23 mouse cellular contexts compared by ENCODE assay signal in the genomic region with DNA sequence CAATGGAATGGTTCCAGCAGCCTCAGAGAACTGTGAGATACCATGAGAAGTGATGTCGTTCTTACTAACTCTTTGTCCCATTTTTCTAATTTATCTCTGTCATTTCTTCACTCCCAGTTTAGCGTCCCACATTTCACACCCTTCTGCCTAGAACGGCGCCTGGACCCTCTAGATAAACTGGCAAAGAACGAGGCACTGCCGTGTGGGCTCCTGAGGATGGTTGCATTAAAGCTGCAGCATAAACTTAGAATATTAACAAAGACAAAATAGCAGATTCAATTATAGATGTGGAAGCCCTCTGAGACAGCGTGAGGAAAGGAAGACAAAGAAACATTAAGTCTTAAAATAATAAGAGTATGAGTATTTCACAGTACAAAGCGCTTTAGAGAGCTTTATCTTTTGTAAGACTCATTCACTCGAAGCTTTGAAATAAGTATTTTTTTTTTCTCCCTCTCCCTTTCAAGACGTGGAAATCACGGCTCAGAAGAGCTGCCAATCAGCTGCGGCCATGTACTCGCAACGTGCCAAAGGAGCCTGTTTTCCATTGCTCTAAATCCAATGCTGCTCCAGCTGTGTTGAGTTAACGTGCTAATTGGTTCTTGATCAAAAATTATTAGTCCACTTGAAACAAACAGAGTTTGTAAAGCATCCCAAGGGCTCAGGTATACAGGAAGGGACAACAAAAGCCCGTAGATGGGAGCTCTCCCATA. TPM values are rescaled to one million over a fixed set of nuclear protein-coding genes. Genes with fewer than 3 reads are reported as not detected.
DNase-seq lines count a peak whose midpoint lies in the region; ATAC-seq and TF ChIP-seq lines count a peak whose summit lies in the region.
"Had no signal": no experiment of that assay in that cellular context is flagged by ENCODE, and none has a peak within 500 bp of the region (broad histone marks: within the 10 kb centered on the region; RNA-seq: fewer than 3 reads in every experiment).

No protein-coding gene starts in this region.

- TF ChIP-seq CTCF in hindbrain, postnatal 0 days (IDR thresholded peaks at IDR 0.05; ENCODE audit: low read depth): no peak
- TF ChIP-seq CTCF in brain, embryonic 14.5 days (IDR thresholded peaks at IDR 0.05; ENCODE audit: borderline replicate concordance, extremely low read depth, insufficient read depth, insufficient read length): no peak

- H3K36me3 ChIP-seq in forebrain, embryonic 11.5 days (ENCODE audit: control insufficient read depth, insufficient read depth, low read length): no peaks in the 10 kb centered on the region
- no peaks in the 10 kb centered on the region for H3K36me3 ChIP-seq in forebrain, embryonic 12.5 days (replicated peaks)
- no peaks in the 10 kb centered on the region for H3K36me3 ChIP-seq in hindbrain, postnatal 0 days (ENCODE audit: insufficient read depth, low read length)
- no peaks in the 10 kb centered on the region for H3K36me3 ChIP-seq in hindbrain, embryonic 11.5 days (ENCODE audit: control insufficient read depth, insufficient read depth, low read length)
- H3K36me3 ChIP-seq in midbrain, embryonic 15.5 days (replicated peaks): no peaks in the 10 kb centered on the region
- H3K36me3 ChIP-seq: heart, embryonic 12.5 days; neural tube, embryonic 15.5 days; stomach, embryonic 15.5 days had no signal

- no peak overlapping the region for H3K9ac ChIP-seq in forebrain, embryonic 11.5 days (ENCODE audit: low read length)
- no peak overlapping the region for H3K9ac ChIP-seq in forebrain, embryonic 12.5 days
- no peak overlapping the region for H3K9ac ChIP-seq in hindbrain, postnatal 0 days (replicated peaks; ENCODE audit: low read length)
- no peak overlapping the region for H3K9ac ChIP-seq in hindbrain, embryonic 11.5 days (ENCODE audit: low read depth, low read length)
- H3K9ac ChIP-seq in midbrain, embryonic 15.5 days: no peak overlapping the region
- H3K9ac ChIP-seq: heart, embryonic 12.5 days; neural tube, embryonic 15.5 days; stomach, embryonic 15.5 days had no signal

- no peak overlapping the region for H3K4me3 ChIP-seq in forebrain, embryonic 11.5 days (ENCODE audit: low read depth, low read length)
- no peak overlapping the region for H3K4me3 ChIP-seq in forebrain, embryonic 12.5 days (replicated peaks)
- no peak overlapping the region for H3K4me3 ChIP-seq in hindbrain, postnatal 0 days (ENCODE audit: low read length)
- no peak overlapping the region for H3K4me3 ChIP-seq in hindbrain, embryonic 11.5 days (ENCODE audit: low read depth, low read length)
- no peak overlapping the region for H3K4me3 ChIP-seq in midbrain, embryonic 15.5 days
- H3K4me3 ChIP-seq: heart, embryonic 12.5 days; neural tube, embryonic 15.5 days; stomach, embryonic 15.5 days had no signal

- TF ChIP-seq POLR2A in brain, embryonic 14.5 days (IDR thresholded peaks at IDR 0.05; ENCODE audit: borderline replicate concordance, extremely low read depth, insufficient read depth, insufficient read length, poor library complexity, severe bottlenecking): no peak

- peak; percentile 53 for DNase-seq in forebrain, embryonic 11.5 days (ENCODE audit: low spot score)
- DNase-seq in hindbrain, postnatal 0 days (ENCODE audit: low spot score): no peak
- no peak for DNase-seq in hindbrain, embryonic 11.5 days (ENCODE audit: low spot score)
- peak; percentile 85 for DNase-seq in brain, embryonic 14.5 days (ENCODE audit: low read depth)
- no peak for DNase-seq in kidney, adult 18-20 months
- DNase-seq: adrenal gland, postnatal 10 days; cerebellum, adult 8-10 months; gastrocnemius, postnatal 14 days; heart, adult 18-20 months; heart, postnatal 10 days; kidney, adult 8-10 months; kidney, postnatal 10 days; layer of hippocampus, postnatal 36 days; right cerebral cortex, adult 18-20 months; right cerebral cortex, postnatal 4 days; thymus, postnatal 25 days had no signal

- H3K4me1 ChIP-seq in forebrain, embryonic 11.5 days (replicated peaks; ENCODE audit: control insufficient read depth, insufficient read depth, low read length): no peaks in the 10 kb centered on the region; the same call in 1 of the 2 replicates
- H3K4me1 ChIP-seq in forebrain, embryonic 12.5 days: 0 out of 2 replicates have a peak, but pooled peaks cover 2% of the 10 kb centered on the region
- H3K4me1 ChIP-seq in hindbrain, postnatal 0 days (ENCODE audit: insufficient read depth, low read length): no peaks in the 10 kb centered on the region
- H3K4me1 ChIP-seq in hindbrain, embryonic 11.5 days (replicated peaks; ENCODE audit: control insufficient read depth, insufficient read depth, low read length): no peaks in the 10 kb centered on the region
- H3K4me1 ChIP-seq in midbrain, embryonic 15.5 days: peaks cover 6% of the 10 kb centered on the region; the same call in 1 of the 2 replicates
- H3K4me1 ChIP-seq: stomach, embryonic 15.5 days had no signal

- WGBS in forebrain, embryonic 11.5 days: 54% methylated on average over 16 of the region's 16 CpGs
- WGBS in forebrain, embryonic 12.5 days: 40% methylated on average over 16 of the region's 16 CpGs
- 48% methylated on average over 16 of the region's 16 CpGs for WGBS in hindbrain, postnatal 0 days
- 72% methylated on average over 16 of the region's 16 CpGs for WGBS in hindbrain, embryonic 11.5 days
- 37% methylated on average over 16 of the region's 16 CpGs for WGBS in midbrain, embryonic 15.5 days

- H3K4me2 ChIP-seq in forebrain, embryonic 11.5 days (ENCODE audit: low read depth, low read length, severe bottlenecking): no peak overlapping the region
- H3K4me2 ChIP-seq in forebrain, embryonic 12.5 days: no peak overlapping the region
- peak overlapping the region; percentile 29; the same call in 1 of the 2 replicates for H3K4me2 ChIP-seq in hindbrain, postnatal 0 days (ENCODE audit: low read depth, low read length)
- H3K4me2 ChIP-seq in hindbrain, embryonic 11.5 days (replicated peaks; ENCODE audit: low read depth, low read length): no peak overlapping the region
- H3K4me2 ChIP-seq in midbrain, embryonic 15.5 days: peak overlapping the region; percentile 9
- H3K4me2 ChIP-seq: heart, embryonic 12.5 days; neural tube, embryonic 15.5 days; stomach, embryonic 15.5 days had no signal

- no peak for ATAC-seq in forebrain, embryonic 11.5 days (replicated peaks; ENCODE audit: low FRiP score)
- ATAC-seq in forebrain, embryonic 12.5 days (ENCODE audit: low FRiP score): no peak
- no peak for ATAC-seq in hindbrain, postnatal 0 days
- ATAC-seq in hindbrain, embryonic 11.5 days (ENCODE audit: low FRiP score): no peak
- peak; percentile 69 for ATAC-seq in midbrain, embryonic 15.5 days (replicated peaks)
- ATAC-seq: activated CD4-positive, CD25-positive, alpha-beta regulatory T cell, adult 4 months; lung, postnatal 0 days had no signal

- no peaks in the 10 kb centered on the region for H3K9me3 ChIP-seq in forebrain, embryonic 11.5 days (ENCODE audit: control insufficient read depth, low read length)
- no peaks in the 10 kb centered on the region for H3K9me3 ChIP-seq in forebrain, embryonic 12.5 days
- H3K9me3 ChIP-seq in hindbrain, postnatal 0 days (ENCODE audit: low read length): no peaks in the 10 kb centered on the region
- H3K9me3 ChIP-seq in hindbrain, embryonic 11.5 days (ENCODE audit: control insufficient read depth, low read length): no peaks in the 10 kb centered on the region
- H3K9me3 ChIP-seq in midbrain, embryonic 15.5 days: no peaks in the 10 kb centered on the region
- H3K9me3 ChIP-seq: heart, embryonic 12.5 days; neural tube, embryonic 15.5 days; stomach, embryonic 15.5 days had no signal

- H3K27ac ChIP-seq in forebrain, embryonic 11.5 days (ENCODE audit: low read depth, low read length): no peak overlapping the region
- H3K27ac ChIP-seq in forebrain, embryonic 12.5 days: no peak overlapping the region
- H3K27ac ChIP-seq in hindbrain, postnatal 0 days: no peak overlapping the region
- H3K27ac ChIP-seq in hindbrain, embryonic 11.5 days (ENCODE audit: low read depth, low read length): no peak overlapping the region
- peak overlapping the region; percentile 51 for H3K27ac ChIP-seq in midbrain, embryonic 15.5 days
- H3K27ac ChIP-seq: neural tube, embryonic 15.5 days; stomach, embryonic 15.5 days had no signal

- no peaks in the 10 kb centered on the region for H3K27me3 ChIP-seq in forebrain, embryonic 11.5 days (ENCODE audit: control insufficient read depth, insufficient read depth, low read length)
- H3K27me3 ChIP-seq in forebrain, embryonic 12.5 days: no peaks in the 10 kb centered on the region
- H3K27me3 ChIP-seq in hindbrain, postnatal 0 days (ENCODE audit: insufficient read depth, low read length): no peaks in the 10 kb centered on the region
- H3K27me3 ChIP-seq in hindbrain, embryonic 11.5 days (ENCODE audit: control insufficient read depth, insufficient read depth, low read length): no peaks in the 10 kb centered on the region
- no peaks in the 10 kb centered on the region for H3K27me3 ChIP-seq in midbrain, embryonic 15.5 days (replicated peaks)
- H3K27me3 ChIP-seq: heart, embryonic 12.5 days; neural tube, embryonic 15.5 days; stomach, embryonic 15.5 days had no signal

RNA-seq across cellular contexts. Expression of a gene that starts 19.1 kb away (rescaled TPM):
- 7.3 and 7.4 TPM in 2 replicates for polyA plus RNA-seq in forebrain, embryonic 11.5 days (2014; fragmentation: Nextera tagmentation; extraction: Ambion mirVana)
- 5.9 and 6.2 TPM in 2 replicates for polyA plus RNA-seq in forebrain, embryonic 12.5 days (2016; fragmentation: Nextera tagmentation; extraction: Ambion mirVana)
- total RNA-seq in hindbrain, postnatal 0 days (2014; rRNA removed): 6.5 and 7.9 TPM in 2 replicates
- polyA plus RNA-seq in hindbrain, postnatal 0 days (2015; fragmentation: Nextera tagmentation; extraction: Ambion mirVana): 2.9 and 3.2 TPM in 2 replicates
- polyA plus RNA-seq in hindbrain, embryonic 11.5 days (2014; fragmentation: Nextera tagmentation; extraction: Ambion mirVana): 4.9 and 7.3 TPM in 2 replicates
- 5.4 and 11.1 TPM in 2 replicates for polyA plus RNA-seq in brain, embryonic 14.5 days (2012; rRNA removed)
- 8.0 and 9.8 TPM in 2 replicates for polyA plus RNA-seq in midbrain, embryonic 15.5 days (2015; fragmentation: Nextera tagmentation; extraction: Ambion mirVana)
- polyA plus RNA-seq: activated CD4-positive, CD25-positive, alpha-beta regulatory T cell, adult 4 months had no signal

Comparison
In these comparisons a context has a peak if more than half of its experiments do, and no peak if none do; other contexts are left out.
1. H3K4me2 ChIP-seq: peak in hindbrain, postnatal 0 days (single experiment) and midbrain, embryonic 15.5 days (single experiment); none in forebrain, embryonic 11.5 days (single experiment), forebrain, embryonic 12.5 days (single experiment) and hindbrain, embryonic 11.5 days (single experiment).
2. DNase-seq: peak in forebrain, embryonic 11.5 days (single experiment) and brain, embryonic 14.5 days (single experiment); none in hindbrain, postnatal 0 days (single experiment), hindbrain, embryonic 11.5 days (single experiment) and kidney, adult 18-20 months (single experiment).